Mouse (Mus musculus) adrenal gland, postnatal 36 days (tissue): ENCODE data around the gene E2f3. TPM values are rescaled to one million over a fixed set of nuclear protein-coding genes. Genes with fewer than 3 reads are reported as not detected.

ENCODE experiments used
- DNase-seq, 2 experiments: peaks; one replicate each; pipeline ENCODE4 v3.0.0; 2021; ENCODE audit warnings: mixed read lengths in 1 of 2
- total RNA-seq, 2 experiments: library from RNA; stranded (reverse); gene quantifications; 2 replicates each; pipeline ENCODE4 v1.2.3; 2021

E2f3 gene
- total RNA-seq, 2 experiments from 2014 or later, result 10.9 to 12.4 TPM

- no peak for DNase-seq
Observed at GRCm38 (mm10) chr13:29979140-29979564, 6.7 kb downstream of the E2f3 start.

GRCm38 (mm10) chr13:29977358-29977757 lies 8.5 kb downstream of the E2f3 start:
- DNase-seq, result no peak

- peak in 1 of 2 experiments; percentile 37 for DNase-seq
Observed at GRCm38 (mm10) chr13:29974066-29974465, 11.8 kb downstream of the E2f3 start.

- no peak for DNase-seq
Observed at GRCm38 (mm10) chr13:29973610-29974009, 12.3 kb downstream of the E2f3 start.

GRCm38 (mm10) chr13:29970333-29970732 lies 15.5 kb downstream of the E2f3 start:
- DNase-seq, result no peak

GRCm38 (mm10) chr13:29968636-29969035 lies 17.2 kb downstream of the E2f3 start:
- no peak for DNase-seq

GRCm38 (mm10) chr13:29967367-29967766 lies 18.5 kb downstream of the E2f3 start:
- DNase-seq, result no peak

- no peak for DNase-seq
Observed at GRCm38 (mm10) chr13:29966966-29967365, 18.9 kb downstream of the E2f3 start.

GRCm38 (mm10) chr13:29964087-29964486 lies 21.8 kb downstream of the E2f3 start:
- DNase-seq, result no peak

GRCm38 (mm10) chr13:29960416-29960815 lies 25.4 kb downstream of the E2f3 start:
- no peak for DNase-seq

GRCm38 (mm10) chr13:29957731-29958254 lies 28.1 kb downstream of the E2f3 start:
- DNase-seq, result no peak

GRCm38 (mm10) chr13:29956821-29957421 lies 28.9 kb downstream of the E2f3 start:
- DNase-seq, result no peak

GRCm38 (mm10) chr13:29955296-29955695 lies 30.6 kb downstream of the E2f3 start:
- DNase-seq, result no peak

- no peak for DNase-seq
Observed at GRCm38 (mm10) chr13:29954741-29955140, 31.1 kb downstream of the E2f3 start.

GRCm38 (mm10) chr13:29953417-29954045 lies 32.3 kb downstream of the E2f3 start:
- no peak for DNase-seq

- no peak for DNase-seq
Observed at GRCm38 (mm10) chr13:29946045-29946444, 39.8 kb downstream of the E2f3 start.

GRCm38 (mm10) chr13:29944915-29945570 lies 40.8 kb downstream of the E2f3 start:
- DNase-seq, result peak in 1 of 2 experiments; percentile 18

GRCm38 (mm10) chr13:29944493-29944892 lies 41.4 kb downstream of the E2f3 start:
- no peak for DNase-seq

- DNase-seq, result no peak
Observed at GRCm38 (mm10) chr13:29943541-29944039, 42.3 kb downstream of the E2f3 start.

GRCm38 (mm10) chr13:29940071-29940470 lies 45.8 kb downstream of the E2f3 start:
- no peak for DNase-seq

- no peak for DNase-seq
Observed at GRCm38 (mm10) chr13:29939399-29939798, 46.5 kb downstream of the E2f3 start.

GRCm38 (mm10) chr13:29938776-29939175 lies 47.1 kb downstream of the E2f3 start:
- DNase-seq, result peak in 1 of 2 experiments; percentile 7

- DNase-seq, result no peak
Observed at GRCm38 (mm10) chr13:29926168-29926567, 59.7 kb downstream of the E2f3 start.
